Mouse (Mus musculus): ENCODE results near the gene Mgat4c. TPM values are rescaled to one million over a fixed set of nuclear protein-coding genes. Genes with fewer than 3 reads are reported as not detected.

The Mgat4c gene
- total RNA-seq (2023): not detected

DNA sequence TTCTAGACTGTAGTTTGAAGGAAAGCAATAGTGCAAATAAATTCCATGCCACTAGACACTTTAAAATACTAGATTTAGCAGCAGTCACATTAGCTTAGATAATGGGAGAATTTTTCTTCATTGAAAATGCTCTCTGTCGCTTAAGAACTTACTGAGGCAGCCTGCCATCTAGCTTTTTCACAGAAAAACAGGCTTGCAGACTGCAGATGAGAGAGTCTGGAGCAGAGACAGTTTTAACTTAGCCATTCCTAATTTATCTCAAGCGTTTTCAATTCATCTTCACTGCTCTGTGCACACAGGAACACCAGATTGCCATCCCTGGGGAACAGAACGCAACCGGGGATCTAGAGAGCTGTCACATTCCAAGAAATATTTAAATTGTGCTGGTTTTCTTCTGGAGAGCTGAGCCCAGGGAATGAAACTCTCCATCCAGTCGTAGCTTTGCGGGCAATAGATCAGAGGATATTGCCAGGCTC is at the start of gene Mgat4c:
TSS of gene Mgat4c (plus strand) at position 51 of the 476 bp plus-strand sequence.

